Mouse (Mus musculus): ENCODE results near the gene Afg1l.

Afg1l gene

DNA sequence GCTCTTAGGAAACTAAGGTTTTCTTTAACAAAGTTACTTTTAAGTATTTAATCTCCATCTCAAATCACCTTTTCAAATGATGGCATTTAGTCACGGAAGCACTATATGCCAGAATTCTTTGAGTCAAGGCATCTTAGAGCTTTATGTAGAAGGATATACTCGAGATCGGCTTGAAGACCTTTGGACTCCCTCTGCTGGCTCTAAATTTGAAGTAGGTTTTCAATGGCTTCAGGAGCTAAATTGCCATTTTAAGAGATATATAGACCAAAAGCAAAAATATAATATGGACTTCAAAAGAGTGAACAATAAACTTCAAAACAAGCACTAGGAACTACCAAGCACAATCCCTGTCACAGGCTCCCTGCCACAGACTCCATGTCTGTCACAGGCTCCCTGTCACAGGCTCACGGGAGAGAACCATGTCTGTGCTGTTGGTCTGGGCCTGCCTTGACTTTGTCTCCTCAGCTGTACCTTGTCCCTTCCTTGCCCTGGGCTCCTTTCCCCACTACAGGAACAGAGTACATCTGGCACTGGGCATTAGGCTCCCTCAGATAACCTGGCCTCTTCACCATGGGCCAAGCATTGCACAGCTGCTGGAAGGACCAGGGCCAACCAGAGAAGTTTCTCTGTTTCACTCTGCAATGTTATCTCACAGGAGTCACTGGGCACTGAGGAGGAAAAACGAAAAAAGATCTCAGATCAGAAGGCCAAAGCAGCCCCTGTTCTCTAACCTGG is 210.4 kb downstream of the Afg1l start:
- no peak for DNase-seq (ENCODE audit: low spot score)

DNA sequence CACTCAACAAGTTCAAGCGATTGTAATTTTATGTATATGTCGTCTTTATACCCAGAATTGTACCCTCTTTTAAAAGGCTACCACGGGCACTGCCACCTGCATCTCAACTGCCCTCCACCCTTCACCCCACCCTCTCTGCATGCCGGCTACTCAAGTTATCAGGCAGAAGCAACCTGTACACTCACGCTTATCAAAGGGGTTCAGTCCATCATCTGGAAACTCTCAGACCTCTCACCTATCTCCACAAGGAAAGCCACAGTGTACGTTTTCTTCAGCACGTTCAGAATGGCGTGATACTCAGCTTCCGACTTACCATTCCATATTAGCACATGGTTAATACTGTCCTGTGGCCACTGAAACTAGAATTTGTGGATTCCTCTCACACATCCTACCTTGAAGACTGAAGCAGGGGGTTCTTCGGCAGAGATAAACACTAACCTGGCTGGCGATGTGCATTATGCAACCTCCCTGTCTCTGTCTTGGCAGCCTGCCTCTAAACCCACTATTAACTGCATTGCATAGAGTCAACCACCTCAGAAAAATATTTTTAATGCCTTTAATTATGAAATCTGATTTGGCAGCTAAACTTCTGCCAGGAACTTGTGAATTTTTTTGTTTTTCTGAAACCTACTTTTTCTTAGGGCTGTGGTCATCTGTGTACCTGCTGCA is 213.2 kb downstream of the Afg1l start:
- DNase-seq (ENCODE audit: low spot score), result no peak

DNA sequence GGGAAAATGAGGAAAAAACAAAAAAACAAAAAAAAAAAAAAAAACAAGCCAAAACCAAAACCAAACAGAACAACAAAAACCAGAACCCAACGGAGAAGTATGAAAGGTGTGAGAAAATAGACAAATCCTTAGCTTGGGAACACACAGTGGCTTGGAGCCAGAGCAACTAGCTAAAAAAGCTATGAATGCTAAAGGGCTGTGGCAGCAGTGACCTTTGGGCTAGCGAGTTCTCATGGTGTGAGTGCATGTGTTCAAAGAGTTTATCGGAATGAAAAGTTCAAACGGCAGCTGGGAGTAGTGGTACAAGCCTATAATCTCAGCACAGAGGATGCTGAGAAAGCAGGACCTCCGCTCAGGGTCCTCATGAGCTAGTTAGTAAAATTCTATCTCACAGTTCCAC is 214.2 kb downstream of the Afg1l start:
- no peak for DNase-seq (ENCODE audit: low spot score)

DNA sequence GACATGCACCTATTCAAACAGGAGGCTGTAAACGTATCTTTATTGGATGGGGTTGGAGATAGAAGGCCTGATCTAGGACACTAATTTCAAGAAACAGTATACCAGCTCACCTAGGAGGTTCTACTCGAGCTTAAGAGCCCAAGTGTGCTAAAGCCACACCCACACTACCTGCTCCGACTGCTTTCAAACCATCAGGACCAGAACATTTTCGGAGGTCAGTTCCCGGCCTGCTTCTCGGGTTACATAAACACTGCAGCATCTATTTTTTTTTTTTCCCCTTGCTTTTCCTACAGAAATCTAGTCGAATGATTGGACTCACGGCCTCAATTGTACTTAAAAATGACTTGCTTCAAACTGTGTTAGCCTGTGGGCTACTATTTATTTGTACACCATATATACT is 214.7 kb downstream of the Afg1l start:
- DNase-seq (ENCODE audit: low spot score), result no peak

Measured in adipocyte (in vitro differentiated cells).